Mouse (Mus musculus): Measurements from ENCODE around the gene Rassf8. TPM values are rescaled to one million over a fixed set of nuclear protein-coding genes. Genes with fewer than 3 reads are reported as not detected.

Rassf8 gene
- polyA plus RNA-seq, 1 experiment, result 5.7 TPM

DNA sequence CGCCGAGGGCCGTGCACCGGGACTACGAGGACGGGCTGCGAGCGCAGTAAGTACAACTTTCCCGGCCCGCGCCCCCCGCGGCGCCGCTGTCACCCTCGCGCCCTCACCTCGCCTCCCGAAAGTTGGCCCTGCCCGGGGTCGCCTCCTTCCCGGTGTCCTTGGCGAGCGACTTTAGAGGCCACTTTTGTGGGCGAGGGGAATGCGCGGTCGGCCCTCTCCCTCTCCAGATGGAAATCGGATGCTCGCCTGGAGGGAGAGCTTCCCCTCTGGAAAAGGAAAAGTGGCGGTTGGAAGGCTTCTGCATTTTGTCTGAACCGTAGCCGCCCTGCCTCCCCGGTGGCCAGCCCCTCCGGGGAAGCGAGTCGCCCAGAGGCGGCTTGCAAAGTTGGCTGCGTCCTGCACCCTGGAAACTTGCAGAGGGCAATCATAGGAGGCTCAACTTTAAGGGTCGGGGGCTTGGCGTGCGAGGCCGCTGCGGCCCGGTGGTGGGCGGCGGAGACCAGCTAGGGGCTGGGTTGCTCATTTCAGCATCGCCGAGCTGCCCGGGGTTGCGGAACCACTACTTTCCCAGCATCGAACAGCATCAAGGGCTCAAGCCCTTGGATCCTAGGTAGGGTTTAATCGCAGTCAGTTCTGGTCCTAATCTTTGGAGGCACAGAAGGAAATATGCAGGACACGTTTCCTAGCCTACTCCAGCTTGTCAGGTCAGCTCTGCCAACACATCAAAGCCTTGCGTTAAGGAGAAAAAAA, 548 bp downstream of the Rassf8 start:
- H3K4me3 ChIP-seq (ENCODE audit: insufficient read depth, low read length), result peak overlapping the region; percentile 75
- H3K4me1 ChIP-seq (ENCODE audit: control insufficient read depth, insufficient read depth, low read length), result peaks cover 30% of the 10 kb centered on the region
- TF ChIP-seq CTCF (IDR thresholded peaks at IDR 0.05; ENCODE audit: low read depth, low read length) (no peak), POLR2A (IDR thresholded peaks at IDR 0.05; ENCODE audit: borderline replicate concordance, low read depth, low read length) (no peak)
- H3K27ac ChIP-seq (ENCODE audit: insufficient read depth, low read depth, low read length), result peak overlapping the region; percentile 31

DNA sequence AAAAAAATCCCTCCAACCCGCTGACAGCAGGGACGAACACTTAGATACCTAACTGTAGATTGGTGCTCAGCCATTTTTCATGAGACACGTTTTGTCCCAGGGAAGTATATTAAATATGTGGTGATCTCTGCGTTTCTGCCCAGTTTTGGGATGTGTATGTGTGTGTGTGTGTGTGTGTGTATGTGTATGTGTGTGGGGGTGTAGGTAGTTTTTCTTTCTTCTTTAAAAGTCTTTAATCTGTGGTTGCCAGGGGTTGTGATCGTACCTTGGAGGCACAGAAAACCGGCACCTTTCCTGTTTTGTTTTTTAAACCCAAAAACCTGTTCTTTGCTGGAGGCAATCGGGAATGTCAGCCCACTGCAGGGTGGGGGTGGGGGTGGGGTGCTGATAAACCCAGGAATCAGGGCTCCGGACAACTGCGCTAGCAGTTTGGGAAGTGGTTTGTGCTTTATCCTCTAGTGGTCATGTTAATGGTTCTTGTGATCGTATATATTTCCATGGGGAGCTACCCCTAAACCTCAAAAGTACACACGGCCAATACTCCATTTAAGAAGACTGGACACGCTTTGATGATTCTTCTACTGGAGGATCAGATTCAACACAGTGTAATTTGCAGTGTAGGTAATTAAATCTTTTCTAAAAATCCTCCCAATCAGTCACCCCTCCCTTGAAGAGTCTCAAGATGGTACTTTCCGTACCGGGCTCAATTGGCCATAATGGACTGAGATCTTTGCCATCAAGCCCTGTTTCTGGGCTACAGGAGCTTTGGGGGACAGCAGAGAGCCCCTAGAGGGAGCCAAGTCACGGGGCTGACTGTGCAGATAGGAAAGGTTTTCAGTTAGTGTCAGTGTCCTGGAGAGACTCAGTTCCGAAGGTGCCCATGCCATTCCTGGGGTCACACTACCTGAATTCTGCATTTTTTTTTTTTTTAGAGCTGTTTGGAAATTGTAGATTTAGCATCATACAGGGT, 1.4 kb downstream of the Rassf8 start:
- TF ChIP-seq CTCF (IDR thresholded peaks at IDR 0.05; ENCODE audit: low read depth, low read length), result no peak
- no peak for TF ChIP-seq POLR2A (IDR thresholded peaks at IDR 0.05; ENCODE audit: borderline replicate concordance, low read depth, low read length)
- no peak overlapping the region for H3K27ac ChIP-seq (ENCODE audit: insufficient read depth, low read depth, low read length)

GRCm38 (mm10) chr6:145750394-145750793, 3.8 kb downstream of the Rassf8 start:
- TF ChIP-seq POLR2A (IDR thresholded peaks at IDR 0.05; ENCODE audit: borderline replicate concordance, low read depth, low read length), result no peak
- 0 out of 2 replicates have a peak, but pooled peaks have one; percentile 16 for TF ChIP-seq CTCF (IDR thresholded peaks at IDR 0.05; ENCODE audit: low read depth, low read length)
- H3K4me1 ChIP-seq (ENCODE audit: control insufficient read depth, insufficient read depth, low read length), result peaks cover 23% of the 10 kb centered on the region

More for the DNA sequence above, 1.4 kb downstream of the Rassf8 start:
- peak overlapping the region; percentile 75 for H3K4me3 ChIP-seq (ENCODE audit: insufficient read depth, low read length)
- H3K4me1 ChIP-seq (ENCODE audit: control insufficient read depth, insufficient read depth, low read length), result peaks cover 30% of the 10 kb centered on the region

GRCm38 (mm10) chr6:145753296-145753695, 6.7 kb downstream of the Rassf8 start:
- Histone ChIP-seq H3K27ac (ENCODE audit: insufficient read depth, low read depth, low read length) (no peak overlapping the region), H3K4me3 (ENCODE audit: insufficient read depth, low read length) (no peak overlapping the region), H3K4me1 (ENCODE audit: control insufficient read depth, insufficient read depth, low read length) (peaks cover 20% of the 10 kb centered on the region)
- TF ChIP-seq POLR2A (IDR thresholded peaks at IDR 0.05; ENCODE audit: borderline replicate concordance, low read depth, low read length) (no peak), CTCF (IDR thresholded peaks at IDR 0.05; ENCODE audit: low read depth, low read length) (no peak)

More at GRCm38 (mm10) chr6:145750394-145750793, 3.8 kb downstream of the Rassf8 start:
- Histone ChIP-seq H3K27ac (ENCODE audit: insufficient read depth, low read depth, low read length) (no peak overlapping the region), H3K4me3 (ENCODE audit: insufficient read depth, low read length) (no peak overlapping the region)

- no peak overlapping the region for H3K27ac ChIP-seq (ENCODE audit: insufficient read depth, low read depth, low read length)
- H3K4me3 ChIP-seq (ENCODE audit: insufficient read depth, low read length), result no peak overlapping the region
- TF ChIP-seq POLR2A (IDR thresholded peaks at IDR 0.05; ENCODE audit: borderline replicate concordance, low read depth, low read length) (no peak), CTCF (IDR thresholded peaks at IDR 0.05; ENCODE audit: low read depth, low read length) (no peak)
- H3K4me1 ChIP-seq (ENCODE audit: control insufficient read depth, insufficient read depth, low read length), result peaks cover 15% of the 10 kb centered on the region
Observed at GRCm38 (mm10) chr6:145754416-145754815, 7.9 kb downstream of the Rassf8 start.

DNA sequence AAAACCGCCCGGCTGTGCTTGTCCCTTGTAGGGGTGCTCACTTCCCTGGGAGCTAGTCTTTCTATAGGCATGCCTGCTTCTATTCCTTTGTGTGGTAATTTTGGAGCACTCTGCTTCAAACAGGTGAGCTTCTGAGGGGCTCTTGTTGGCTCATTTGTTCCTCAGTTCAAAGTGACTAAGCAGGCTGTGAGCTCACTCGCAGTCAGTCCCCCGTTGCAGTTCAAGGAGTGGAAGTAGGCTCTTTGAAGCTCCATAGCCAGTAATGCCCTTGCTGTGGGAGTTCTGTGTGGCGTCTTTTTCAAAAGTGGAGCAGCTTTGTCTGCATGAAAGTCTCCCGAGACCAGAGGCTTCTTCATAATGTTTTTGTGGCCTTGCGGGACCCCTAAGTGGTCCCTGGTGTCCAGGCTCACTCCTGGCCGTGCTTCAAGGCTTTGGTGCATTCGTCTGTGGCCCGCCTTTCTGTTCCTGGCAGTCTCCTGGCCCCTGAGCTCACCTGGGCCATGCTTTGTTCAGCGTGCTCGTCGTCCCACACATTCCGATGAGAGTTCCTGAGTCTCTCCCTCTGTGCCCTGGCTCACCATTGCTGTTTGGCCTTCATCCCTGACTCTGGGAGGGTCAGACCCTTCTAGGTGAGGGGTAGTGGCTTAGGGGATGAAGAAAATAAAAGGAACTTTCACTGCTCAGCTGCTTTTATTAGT, 9.5 kb downstream of the Rassf8 start:
- Histone ChIP-seq H3K4me1 (ENCODE audit: control insufficient read depth, insufficient read depth, low read length) (peaks cover 8% of the 10 kb centered on the region), H3K4me3 (ENCODE audit: insufficient read depth, low read length) (no peak overlapping the region), H3K27ac (ENCODE audit: insufficient read depth, low read depth, low read length) (no peak overlapping the region)
- TF ChIP-seq POLR2A (IDR thresholded peaks at IDR 0.05; ENCODE audit: borderline replicate concordance, low read depth, low read length) (no peak), CTCF (IDR thresholded peaks at IDR 0.05; ENCODE audit: low read depth, low read length) (no peak)

DNA sequence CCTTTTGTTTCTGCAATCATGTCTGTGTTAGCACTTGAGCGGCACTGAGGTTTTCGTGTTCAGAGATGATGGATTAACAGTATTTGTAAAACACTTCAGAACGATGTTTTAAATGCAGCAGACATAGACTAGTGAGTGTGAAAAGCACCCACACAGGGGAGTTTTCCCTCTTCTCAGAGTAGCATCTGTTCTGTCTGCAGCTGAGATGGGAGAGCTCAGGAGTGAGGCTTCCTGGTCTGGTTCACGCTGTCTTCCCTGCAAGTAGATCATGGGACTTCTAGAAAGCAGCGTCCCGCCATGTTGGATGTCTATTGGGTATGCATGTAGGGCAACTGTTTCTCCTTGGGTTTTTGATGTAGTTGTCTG, 10.1 kb downstream of the Rassf8 start:
- peaks cover 8% of the 10 kb centered on the region; the same call in 1 of the 2 replicates for H3K4me1 ChIP-seq (ENCODE audit: control insufficient read depth, insufficient read depth, low read length)
- no peak overlapping the region for H3K4me3 ChIP-seq (ENCODE audit: insufficient read depth, low read length)
- TF ChIP-seq POLR2A (IDR thresholded peaks at IDR 0.05; ENCODE audit: borderline replicate concordance, low read depth, low read length) (no peak), CTCF (IDR thresholded peaks at IDR 0.05; ENCODE audit: low read depth, low read length) (no peak)
- no peak overlapping the region for H3K27ac ChIP-seq (ENCODE audit: insufficient read depth, low read depth, low read length)

- H3K4me3 ChIP-seq (ENCODE audit: insufficient read depth, low read length), result no peak overlapping the region
- no peak for TF ChIP-seq CTCF (IDR thresholded peaks at IDR 0.05; ENCODE audit: low read depth, low read length)
- TF ChIP-seq POLR2A (IDR thresholded peaks at IDR 0.05; ENCODE audit: borderline replicate concordance, low read depth, low read length), result no peak
- H3K27ac ChIP-seq (ENCODE audit: insufficient read depth, low read depth, low read length), result no peak overlapping the region
- H3K4me1 ChIP-seq (ENCODE audit: control insufficient read depth, insufficient read depth, low read length), result peaks cover 8% of the 10 kb centered on the region; the same call in 1 of the 2 replicates
Observed at GRCm38 (mm10) chr6:145757346-145757745, 10.8 kb downstream of the Rassf8 start.

GRCm38 (mm10) chr6:145758685-145759084, 12.1 kb downstream of the Rassf8 start:
- Histone ChIP-seq H3K27ac (ENCODE audit: insufficient read depth, low read depth, low read length) (no peak overlapping the region), H3K4me3 (ENCODE audit: insufficient read depth, low read length) (no peak overlapping the region), H3K4me1 (ENCODE audit: control insufficient read depth, insufficient read depth, low read length) (peaks cover 8% of the 10 kb centered on the region; the same call in 1 of the 2 replicates)
- no peak for TF ChIP-seq POLR2A (IDR thresholded peaks at IDR 0.05; ENCODE audit: borderline replicate concordance, low read depth, low read length)
